Mouse (Mus musculus) thymus, postnatal 14 days (tissue): Measurements from ENCODE around the gene Vmn2r19.
"Not testable (repeated sequence)": the region's sequence is repeated elsewhere in the genome, so short reads cannot be mapped to it uniquely, and the experiment has no call there.

Experiments
- DNase-seq: peaks from one replicate; pipeline ENCODE4 v3.0.0; 2021

Gene Vmn2r19

DNA sequence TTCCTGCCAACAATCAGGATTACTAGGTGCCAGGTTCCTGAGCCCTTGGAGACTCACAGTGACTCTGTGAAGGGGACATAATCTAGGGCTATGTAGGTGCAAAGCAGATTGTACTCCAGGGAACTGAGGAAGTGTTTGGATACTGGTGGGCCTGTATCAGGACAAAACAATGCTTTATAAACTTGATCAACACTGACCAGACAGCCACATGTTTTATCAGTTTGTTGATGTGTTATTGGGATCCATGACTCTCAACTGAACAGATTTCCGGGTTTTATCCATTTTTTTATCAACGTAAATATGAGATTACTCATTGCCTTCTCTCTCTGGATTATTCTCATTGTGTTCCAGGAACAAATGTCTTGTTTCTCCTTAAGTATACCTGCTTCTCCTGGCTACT lies at the start of gene Vmn2r19:
Vmn2r19 (plus strand) TSS at position 301 of the 400 bp plus-strand sequence.
- no peak for DNase-seq

- DNase-seq = no peak
These were observed 49.2 kb upstream of the Vmn2r19 start for GRCm38 (mm10) chr6:123258946-123259345.

DNA sequence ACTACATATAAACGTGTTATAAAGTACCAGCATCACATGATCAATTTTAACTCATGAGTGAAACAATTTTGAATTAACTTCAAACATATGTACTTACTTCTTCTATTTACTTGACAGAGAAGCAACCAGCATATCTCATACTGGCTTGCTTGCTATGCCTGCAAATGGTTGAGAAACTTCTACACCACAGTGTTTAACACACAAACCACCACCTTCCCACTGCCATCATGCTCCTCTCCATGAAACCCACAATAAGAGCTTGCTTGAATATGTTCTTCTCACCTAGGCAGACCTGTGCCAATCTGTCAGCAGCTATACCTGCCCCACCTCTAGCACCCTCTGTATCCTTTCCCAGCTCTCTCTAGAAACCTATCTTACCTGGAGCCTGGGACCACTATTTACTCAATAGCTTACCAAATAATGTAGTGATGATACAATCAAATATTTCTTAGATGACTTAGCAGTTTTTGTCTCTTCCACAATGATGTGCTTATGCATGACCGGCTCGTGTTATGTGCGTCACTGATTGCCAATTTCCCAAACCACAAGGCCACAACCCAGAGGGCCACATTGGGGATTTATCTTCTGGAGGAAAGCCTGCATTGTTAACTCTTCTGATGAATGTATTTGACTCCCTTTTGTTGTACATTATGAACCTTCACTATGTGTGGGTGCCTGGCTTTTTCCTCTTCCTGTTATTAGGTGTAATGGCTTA lies 48.1 kb upstream of the Vmn2r19 start:
- DNase-seq = no peak

DNA sequence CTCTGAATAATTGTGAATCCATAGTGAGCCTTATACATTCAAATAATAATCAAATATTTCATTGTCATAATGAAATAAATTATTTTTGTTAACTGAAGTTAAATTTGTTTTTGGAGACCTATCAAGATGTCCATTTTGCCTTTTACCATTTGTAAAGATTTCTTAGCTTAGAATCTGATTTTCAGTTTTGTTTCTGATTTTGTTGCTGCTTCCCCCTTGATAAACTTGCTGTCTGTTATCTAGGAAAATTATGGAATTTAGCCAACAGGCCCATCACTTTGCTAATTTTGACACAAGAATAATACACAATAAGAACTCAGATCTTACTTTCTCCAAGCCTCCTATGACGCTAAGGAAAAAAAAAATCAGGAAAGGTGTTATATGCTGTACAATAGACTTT lies 47.3 kb upstream of the Vmn2r19 start:
- DNase-seq = no peak

DNA sequence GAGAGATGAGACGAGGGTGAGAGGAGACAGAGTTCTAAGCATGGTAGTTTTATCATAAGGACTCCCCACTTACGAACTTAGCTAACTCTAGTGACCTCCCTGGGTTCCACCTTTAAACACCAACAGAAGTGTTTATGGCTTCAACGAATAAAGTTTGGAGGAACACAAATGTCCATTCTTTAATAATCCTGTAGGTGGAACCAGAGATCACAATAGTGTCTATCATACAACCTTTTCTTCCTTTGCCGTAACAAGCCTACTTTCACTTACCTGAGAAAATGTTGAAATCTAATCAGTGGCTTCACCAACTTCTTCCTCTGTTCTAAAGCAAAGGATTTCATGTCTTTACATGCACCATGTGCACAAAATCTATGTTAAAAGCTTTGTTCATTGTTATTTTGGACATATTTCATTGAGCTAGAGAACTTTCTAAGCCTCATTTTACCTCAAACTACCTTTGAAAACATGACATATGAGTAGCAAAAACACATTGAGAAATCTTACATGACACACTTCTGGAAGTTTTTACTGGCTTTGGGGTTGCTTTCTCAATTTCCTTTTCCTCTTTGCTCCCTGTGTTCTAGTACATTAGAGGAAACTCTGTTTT lies 46.5 kb upstream of the Vmn2r19 start, which contains the start of gene Clec4d:
Clec4d (plus strand) TSS at position 557 of the 607 bp plus-strand sequence.
- DNase-seq = no peak

DNA sequence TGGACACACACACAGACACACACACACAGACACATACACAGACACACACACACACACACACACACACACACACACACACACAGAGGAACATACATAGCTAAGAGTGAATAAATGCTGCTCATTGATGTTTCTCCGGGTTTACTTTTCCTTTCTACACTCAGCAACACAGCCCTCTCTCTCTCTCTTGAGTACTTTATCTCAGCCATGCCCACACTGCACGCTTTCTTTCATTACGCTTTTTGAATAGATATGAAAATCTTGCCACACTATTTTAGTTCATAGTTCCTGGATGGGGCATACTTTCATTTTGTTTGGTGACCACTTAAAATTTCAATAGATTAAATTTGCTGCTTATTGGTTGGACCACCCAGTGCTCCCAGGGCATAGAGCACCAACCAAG lies 43.9 kb upstream of the Vmn2r19 start:
- no peak for DNase-seq

- DNase-seq = no peak
These were observed 42.3 kb upstream of the Vmn2r19 start for GRCm38 (mm10) chr6:123265809-123266208.

GRCm38 (mm10) chr6:123266945-123267344 lies 41.2 kb upstream of the Vmn2r19 start:
- no peak for DNase-seq

DNA sequence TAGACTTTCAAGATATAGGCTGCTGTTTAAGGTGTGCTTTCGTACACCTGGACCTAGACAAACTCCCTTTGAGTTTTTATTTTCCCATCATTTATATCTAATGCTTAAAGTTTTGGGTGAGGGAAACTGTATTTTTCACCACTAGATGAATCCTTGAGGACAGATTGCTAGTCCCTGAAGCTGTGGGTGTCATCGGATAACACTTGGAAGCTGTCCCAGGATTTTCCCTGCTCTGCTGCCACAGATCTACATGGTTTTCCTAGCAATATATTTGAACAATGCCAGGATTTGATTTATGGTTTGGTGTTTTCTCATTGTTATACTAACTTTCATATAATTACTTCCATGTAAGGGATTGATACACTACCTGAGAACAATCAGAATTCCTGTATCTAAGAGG lies 28.7 kb upstream of the Vmn2r19 start:
- DNase-seq = no peak

GRCm38 (mm10) chr6:123286311-123286710 lies 21.8 kb upstream of the Vmn2r19 start:
- DNase-seq = no peak

- no peak for DNase-seq
These were observed 19.2 kb upstream of the Vmn2r19 start for GRCm38 (mm10) chr6:123288931-123289330.

- DNase-seq = no peak
These were observed 18.4 kb upstream of the Vmn2r19 start, which contains the start of gene Clec4e for GRCm38 (mm10) chr6:123289753-123290152. Gene Clec4e (minus strand): TSS chr6:123289870.

GRCm38 (mm10) chr6:123292751-123293400 lies 15.3 kb upstream of the Vmn2r19 start:
- no peak for DNase-seq

DNA sequence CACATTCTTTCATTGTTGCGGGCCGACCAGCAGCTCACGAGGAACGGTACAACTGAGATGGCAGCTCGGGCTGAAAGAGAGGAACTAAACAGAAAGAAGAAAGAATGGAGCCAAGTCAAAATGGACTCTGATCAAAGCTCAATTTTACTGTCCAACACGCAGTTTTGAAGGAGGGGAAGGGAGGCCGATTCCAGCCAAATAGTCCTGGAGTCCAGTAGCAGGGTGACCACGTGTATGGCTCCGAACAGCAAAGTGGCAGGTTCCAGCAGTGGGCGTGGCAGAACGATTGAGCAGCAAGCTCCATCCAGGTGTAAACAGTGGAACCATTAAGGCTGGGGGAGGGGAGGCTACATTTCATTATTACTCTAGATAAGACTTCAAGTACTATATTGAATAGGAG lies 14.6 kb upstream of the Vmn2r19 start:
- not testable (repeated sequence) for DNase-seq

GRCm38 (mm10) chr6:123296687-123297086 lies 11.4 kb upstream of the Vmn2r19 start:
- no peak for DNase-seq

DNA sequence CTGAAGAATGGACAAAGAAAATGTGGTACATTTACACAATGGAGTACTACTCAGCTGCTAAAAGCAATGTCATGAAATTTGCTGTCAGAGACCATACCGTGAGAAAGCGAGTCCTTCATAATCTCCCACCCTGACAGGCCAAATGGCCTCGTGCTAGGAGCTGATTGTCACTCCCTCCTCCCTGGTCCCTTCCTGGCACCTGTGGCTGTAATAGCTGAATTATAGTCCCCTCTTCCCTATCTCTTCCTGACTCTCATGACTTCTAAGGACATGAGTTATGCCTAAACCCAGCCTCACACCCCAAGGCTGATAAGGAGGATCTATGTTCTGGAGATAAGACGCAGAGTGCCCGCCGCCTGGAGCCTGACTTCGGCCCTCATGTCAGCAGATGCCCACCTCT lies 1.8 kb upstream of the Vmn2r19 start:
- DNase-seq = not testable (repeated sequence)

- no peak for DNase-seq
These were observed 24.4 kb downstream of the Vmn2r19 start for GRCm38 (mm10) chr6:123332503-123332902.

- DNase-seq = no peak
These were observed 32.0 kb downstream of the Vmn2r19 start for GRCm38 (mm10) chr6:123340093-123340492.

GRCm38 (mm10) chr6:123346141-123346540 lies 38.0 kb downstream of the Vmn2r19 start:
- no peak for DNase-seq
